Mouse (Mus musculus) CD8-positive naive resting alpha-beta T cell, adult 57 days (primary cell): Measurements from ENCODE around the gene Gmnn. TPM values are rescaled to one million over a fixed set of nuclear protein-coding genes. Genes with fewer than 3 reads are reported as not detected.

Experiments used
- total RNA-seq: library from RNA; stranded (reverse); gene quantifications from one replicate; pipeline ENCODE4 v1.2.4, GENCODE M21; 2023

Gene Gmnn
- total RNA-seq: 6.5 TPM

GRCm38 (mm10) chr13:24761403-24762227 is at the start of gene Gmnn:
Gene Gmnn, minus strand, starts transcription at chr13:24761923.

GRCm38 (mm10) chr13:24801308-24801921 is 39.7 kb upstream of the Gmnn start, which contains the start of gene BC005537:
Gene BC005537, plus strand, starts transcription at chr13:24801657.

GRCm38 (mm10) chr13:24741028-24741427 is 20.7 kb downstream of the Gmnn start, which contains the start of gene Armh2:
Gene Armh2, plus strand, starts transcription at chr13:24741232.

Other genes starting within 250 kb of the Gmnn start
- 671 TPM for gene Ripor2, start 179.7 kb downstream of the Gmnn start, total RNA-seq
- 1.9 TPM for gene Armh2, start 20.7 kb downstream of the Gmnn start, total RNA-seq
- gene BC005537, start 39.7 kb upstream of the Gmnn start, total RNA-seq: 145 TPM
- gene Acot13, start 69.6 kb upstream of the Gmnn start, total RNA-seq: 20.1 TPM
- 84.0 TPM for gene Tdp2, start 69.8 kb upstream of the Gmnn start, total RNA-seq
- gene D130043K22Rik, start 83.2 kb upstream of the Gmnn start, total RNA-seq: not detected
- gene Aldh5a1, start 175.7 kb upstream of the Gmnn start, total RNA-seq: 1.2 TPM
- gene Gpld1, start 181.2 kb upstream of the Gmnn start, total RNA-seq: not detected